Mouse (Mus musculus) small intestine, adult 2 months (tissue): ENCODE measurements around the gene Olfr91. TPM values are rescaled to one million over a fixed set of nuclear protein-coding genes. Genes with fewer than 3 reads are reported as not detected.
"Not testable (repeated sequence)": the region's sequence is repeated elsewhere in the genome, so short reads cannot be mapped to it uniquely, and the experiment has no call there.

ENCODE experiments used
- H3K27ac ChIP-seq: fragments of 200-500 bp; 2 replicates; pipeline ENCODE4 v1.5.1; 2012; ENCODE audit warnings: low read depth, low read length, control low read depth, inconsistent platforms; ENCODE audit not compliant: insufficient read depth
- H3K27me3 ChIP-seq: fragments of 200-500 bp; 2 replicates; pipeline ENCODE4 v1.6.1; 2012; ENCODE audit warnings: mild to moderate bottlenecking, moderate library complexity, low read length, inconsistent platforms; ENCODE audit not compliant: control insufficient read depth, insufficient read depth
- H3K36me3 ChIP-seq: fragments of 200-500 bp; 2 replicates; pipeline ENCODE4 v1.6.1; 2012; ENCODE audit warnings: mild to moderate bottlenecking, low read length, control low read depth, inconsistent platforms; ENCODE audit not compliant: control insufficient read depth, insufficient read depth
- H3K4me1 ChIP-seq: fragments of 200-500 bp; 2 replicates; pipeline ENCODE4 v1.6.1; 2012; ENCODE audit warnings: low read length, inconsistent platforms, mixed read lengths; ENCODE audit not compliant: control insufficient read depth, insufficient read depth, insufficient read length
- H3K4me3 ChIP-seq: fragments of 200-500 bp; 2 replicates; pipeline ENCODE4 v1.5.1; 2012; ENCODE audit warnings: low read depth, mild to moderate bottlenecking, control low read depth, inconsistent platforms, low read length, moderate library complexity
- CTCF ChIP-seq: fragments of 200-500 bp; IDR thresholded peaks from 2 replicates; pipeline ENCODE4 v1.5.1; 2012; ENCODE audit warnings: low read depth, mild to moderate bottlenecking, control low read depth, inconsistent platforms, low read length, moderate library complexity, mixed read lengths; ENCODE audit not compliant: insufficient replicate concordance, insufficient read length; ENCODE audit errors: extremely low read depth
- POLR2A ChIP-seq: fragments of 200-500 bp; IDR thresholded peaks from 2 replicates; pipeline ENCODE4 v1.6.1; 2012; ENCODE audit warnings: low read depth, mild to moderate bottlenecking, control low read depth, inconsistent platforms, low read length, moderate library complexity
- WGBS: fragments of 180-500 bp; shearing (Covaris S2); methylation state at CpG from one replicate; pipeline ENCODE4 v1.1.7; 2018; 5-methylcytosine and 5-hydroxymethylcytosine counted together
- polyA plus RNA-seq: library from polyadenylated mRNA; depleted of rRNA; stranded (reverse); fragments of >200 nt; gene quantifications from 2 replicates; pipeline ENCODE4 v1.2.3, GENCODE M21; 2012; rRNA removed

The Olfr91 gene
- polyA plus RNA-seq, result not detected in 2 replicates

DNA sequence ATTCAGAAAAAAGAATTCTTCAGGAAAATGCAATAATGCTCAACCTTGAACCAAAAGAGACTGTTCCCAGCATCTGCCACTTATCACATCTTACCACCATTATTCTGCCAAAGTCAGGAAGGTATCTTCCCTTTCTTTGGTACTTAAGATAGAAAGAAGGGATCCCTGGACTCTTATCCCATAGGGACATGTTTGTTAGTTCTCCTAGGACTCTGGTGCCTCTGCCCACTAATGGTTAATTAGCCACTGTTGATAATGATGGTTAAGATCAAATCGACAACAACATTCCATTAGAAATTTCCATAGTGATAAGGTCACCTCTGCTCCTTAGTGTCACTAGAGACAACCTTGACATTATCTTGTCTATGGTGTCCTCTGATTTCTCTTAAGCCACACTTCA lies at the start of gene Olfr91:
Gene Olfr91 (minus strand): TSS at position 101 of the 400 bp plus-strand sequence.
- TF ChIP-seq CTCF (no peak), POLR2A (no peak)
- no peak within 1 kb of the TSS for H3K27ac ChIP-seq
- H3K27me3 ChIP-seq, result no peaks in the 10 kb centered on the region
- WGBS, result 85% methylated on average over 1 of the region's 1 CpGs
- H3K36me3 ChIP-seq, result no peaks in the 10 kb centered on the region
- H3K4me1 ChIP-seq, result no peaks in the 10 kb centered on the region
- H3K4me3 ChIP-seq, result no peak within 1 kb of the TSS

DNA sequence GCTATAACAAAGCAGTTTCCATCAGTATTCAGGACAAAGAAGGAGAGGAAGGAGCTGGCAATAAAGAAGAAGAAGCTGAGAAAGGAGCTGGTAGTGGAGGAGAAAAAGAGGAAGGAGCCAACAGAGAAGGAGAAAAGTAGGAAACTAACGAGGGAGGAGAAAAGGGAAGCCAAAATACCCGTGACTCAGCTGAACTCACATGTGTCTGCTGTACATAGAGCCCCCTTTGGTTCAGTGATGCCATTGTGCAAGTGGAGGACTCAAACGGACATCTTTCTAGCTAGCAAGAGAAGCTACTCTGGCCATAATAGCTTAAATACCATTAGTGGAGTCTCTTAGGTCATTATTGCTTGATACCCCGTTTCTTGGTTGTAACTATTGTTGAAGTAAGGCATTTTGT lies 33.3 kb upstream of the Olfr91 start:
- H3K4me3 ChIP-seq, H3K27me3 ChIP-seq, H3K27ac ChIP-seq, H3K4me1 ChIP-seq, H3K36me3 ChIP-seq: not testable (repeated sequence)
- 54% methylated on average over 4 of the region's 4 CpGs for WGBS

DNA sequence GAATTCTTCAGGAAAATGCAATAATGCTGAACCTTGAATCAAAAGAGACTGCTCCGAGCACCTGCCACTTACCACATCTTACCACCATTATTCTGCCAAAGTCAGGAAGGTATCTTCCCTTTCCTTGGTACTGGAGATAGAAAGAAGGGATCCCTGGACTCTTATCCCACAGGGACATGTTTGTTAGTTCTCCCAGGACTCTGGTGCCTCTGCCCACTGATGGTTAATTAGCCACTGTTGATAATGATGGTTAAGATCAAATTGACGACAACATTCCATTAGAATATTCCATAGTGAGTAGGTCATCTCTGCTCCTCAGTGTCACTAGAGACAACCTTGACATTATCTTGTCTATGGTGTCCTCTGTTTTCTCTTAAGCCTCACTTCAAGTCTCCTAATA lies 21.9 kb upstream of the Olfr91 start, which contains the start of gene Olfr92:
Gene Olfr92 (minus strand): TSS at position 101 of the 400 bp plus-strand sequence.
- Histone ChIP-seq H3K27ac (no peak within 1 kb of the TSS), H3K4me3 (no peak within 1 kb of the TSS), H3K36me3 (no peaks in the 10 kb centered on the region), H3K27me3 (no peaks in the 10 kb centered on the region), H3K4me1 (no peaks in the 10 kb centered on the region)
- TF ChIP-seq POLR2A (no peak), CTCF (no peak)
- WGBS, result 86% methylated on average over 2 of the region's 2 CpGs

DNA sequence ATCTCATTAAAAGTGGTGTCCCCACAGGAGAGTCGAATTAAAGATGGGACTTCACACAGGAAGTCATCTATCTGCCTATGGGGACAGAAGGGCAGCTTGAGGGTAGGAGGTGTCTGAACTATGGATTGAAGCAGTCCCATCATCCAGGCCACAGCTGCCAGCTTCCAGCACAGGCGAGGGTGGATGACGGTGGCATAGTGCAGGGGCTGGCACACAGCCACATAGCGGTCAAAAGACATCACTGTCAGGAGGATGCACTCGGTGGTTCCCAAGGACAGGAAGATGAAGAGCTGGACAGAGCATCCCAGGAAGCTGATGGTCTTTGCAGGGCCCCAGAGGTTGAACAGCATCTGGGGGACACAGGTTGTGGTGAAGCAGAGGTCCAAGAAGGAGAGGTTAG lies 4.8 kb downstream of the Olfr91 start:
- Histone ChIP-seq H3K27me3 (no peaks in the 10 kb centered on the region), H3K36me3 (no peaks in the 10 kb centered on the region), H3K4me3 (no peak overlapping the region), H3K4me1 (no peaks in the 10 kb centered on the region), H3K27ac (no peak overlapping the region)
- WGBS, result 74% methylated on average over 5 of the region's 5 CpGs
- no peak for TF ChIP-seq CTCF

DNA sequence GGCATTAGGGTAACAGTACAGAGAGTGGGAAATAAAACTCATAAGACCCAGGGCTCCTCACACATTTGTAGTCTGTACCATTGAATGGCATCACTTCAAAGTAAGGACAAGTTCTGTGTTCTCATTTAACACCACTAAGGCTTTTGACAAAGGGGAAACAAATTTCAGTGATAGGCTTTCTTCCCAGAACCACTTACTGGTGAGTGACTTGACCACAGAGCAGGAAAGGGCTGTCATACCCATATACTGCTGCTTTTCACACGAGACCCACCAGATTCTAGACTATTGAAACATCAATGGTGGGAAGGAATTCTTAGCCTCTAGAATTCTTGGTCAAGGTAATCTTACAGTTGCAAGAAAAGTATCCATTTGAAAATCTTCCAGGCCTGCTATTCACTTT lies 5.9 kb downstream of the Olfr91 start:
- 67% methylated on average over 1 of the region's 1 CpGs for WGBS
- TF ChIP-seq CTCF, result no peak
- TF ChIP-seq POLR2A, result no peak
- no peak overlapping the region for H3K4me3 ChIP-seq
- no peak overlapping the region for H3K27ac ChIP-seq
- no peaks in the 10 kb centered on the region for H3K4me1 ChIP-seq
- no peaks in the 10 kb centered on the region for H3K36me3 ChIP-seq
- H3K27me3 ChIP-seq, result no peaks in the 10 kb centered on the region

DNA sequence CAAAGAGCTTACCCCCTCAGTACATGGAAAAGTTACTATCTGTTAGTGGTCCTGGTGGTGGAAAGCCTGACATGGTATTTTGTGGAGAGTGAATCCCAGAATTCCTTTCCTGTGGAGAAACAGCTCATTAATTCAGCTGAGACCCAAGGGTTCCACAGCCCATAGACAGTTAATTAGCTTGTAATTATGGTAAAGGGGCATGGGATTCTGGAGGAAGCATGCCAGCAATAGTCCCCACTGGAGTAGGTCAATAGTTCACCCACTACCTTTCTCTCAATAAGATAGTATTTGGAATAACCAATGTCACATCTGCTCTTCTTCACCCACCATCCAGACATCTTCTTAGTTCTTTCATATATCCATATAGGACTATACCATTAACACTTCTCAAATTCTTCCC lies 9.7 kb downstream of the Olfr91 start, which contains the start of gene Olfr90:
Gene Olfr90 (minus strand): TSS at position 101 of the 400 bp plus-strand sequence.
- H3K27me3 ChIP-seq, result no peaks in the 10 kb centered on the region
- H3K27ac ChIP-seq, result no peak within 1 kb of the TSS
- no peaks in the 10 kb centered on the region for H3K36me3 ChIP-seq
- H3K4me3 ChIP-seq, result no peak within 1 kb of the TSS
- TF ChIP-seq CTCF, result no peak
- TF ChIP-seq POLR2A, result no peak
- H3K4me1 ChIP-seq, result no peaks in the 10 kb centered on the region

DNA sequence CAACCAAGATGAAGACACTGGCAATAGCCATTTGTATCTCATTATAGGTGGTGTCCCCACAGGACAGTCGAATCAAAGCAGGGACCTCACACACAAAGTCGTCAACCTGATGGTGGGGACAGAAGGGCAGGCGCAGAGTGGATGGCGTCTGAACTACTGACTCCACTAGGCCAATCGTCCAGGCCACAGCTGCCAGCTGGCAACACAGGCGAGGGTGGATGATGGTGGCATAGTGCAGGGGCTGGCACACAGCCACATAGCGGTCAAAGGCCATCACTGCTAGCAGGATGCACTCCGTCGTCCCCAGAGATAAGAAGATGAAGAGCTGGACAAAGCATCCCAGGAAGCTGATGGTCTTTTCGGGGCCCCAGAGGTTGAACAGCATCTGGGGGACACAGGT lies 12.5 kb downstream of the Olfr91 start:
- no peaks in the 10 kb centered on the region for H3K4me1 ChIP-seq
- no peaks in the 10 kb centered on the region for H3K36me3 ChIP-seq
- TF ChIP-seq POLR2A (no peak), CTCF (no peak)
- no peak overlapping the region for H3K27ac ChIP-seq
- 42% methylated on average over 10 of the region's 10 CpGs for WGBS
- no peak overlapping the region for H3K4me3 ChIP-seq
- no peaks in the 10 kb centered on the region for H3K27me3 ChIP-seq

DNA sequence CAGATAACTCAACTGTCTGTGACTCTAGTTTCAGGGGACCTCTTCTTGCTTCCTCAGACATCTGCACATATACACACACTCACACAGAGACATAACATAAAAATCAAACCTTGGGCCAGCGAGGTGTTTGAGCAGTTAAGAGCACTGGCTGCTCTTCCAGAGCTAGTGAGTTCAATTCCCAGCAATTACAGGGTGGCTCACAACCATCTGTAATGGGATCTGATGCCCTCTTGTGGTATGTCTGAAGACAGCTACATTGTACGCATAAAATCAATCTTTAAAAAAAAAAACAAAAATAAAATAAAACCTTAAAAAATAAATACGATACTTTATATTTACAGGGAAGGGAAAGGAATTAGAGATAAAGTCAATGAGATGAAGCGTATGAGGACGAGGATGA lies 13.4 kb downstream of the Olfr91 start:
- 69% methylated on average over 5 of the region's 5 CpGs for WGBS
- TF ChIP-seq CTCF, result no peak
- TF ChIP-seq POLR2A, result no peak
- Histone ChIP-seq H3K36me3 (no peaks in the 10 kb centered on the region), H3K4me1 (no peaks in the 10 kb centered on the region), H3K27me3 (no peaks in the 10 kb centered on the region), H3K27ac (no peak overlapping the region), H3K4me3 (no peak overlapping the region)
